Mouse (Mus musculus): ENCODE data around the gene Cep89. TPM values are rescaled to one million over a fixed set of nuclear protein-coding genes. Genes with fewer than 3 reads are reported as not detected.
A peak's percentile ranks its signal among the peaks of the same experiment; 100 is the strongest.

Cep89 gene
- total RNA-seq, 2 experiments from 2014 or later = 18.3 to 25.1 TPM

- TF ChIP-seq CTCF (IDR thresholded peaks at IDR 0.05) = no peak
- no peak overlapping the region for H3K4me3 ChIP-seq
- H3K27ac ChIP-seq = no peak overlapping the region
- intact Hi-C loops (cut with DNase I) = no loop called here
- DNase-seq (ENCODE audit: extremely low spot score in 1 of 2, low spot score in 2 of 2) = no peak
Observed at GRCm38 (mm10) chr7:35365161-35365910, 31.5 kb upstream of the Cep89 start.

DNA sequence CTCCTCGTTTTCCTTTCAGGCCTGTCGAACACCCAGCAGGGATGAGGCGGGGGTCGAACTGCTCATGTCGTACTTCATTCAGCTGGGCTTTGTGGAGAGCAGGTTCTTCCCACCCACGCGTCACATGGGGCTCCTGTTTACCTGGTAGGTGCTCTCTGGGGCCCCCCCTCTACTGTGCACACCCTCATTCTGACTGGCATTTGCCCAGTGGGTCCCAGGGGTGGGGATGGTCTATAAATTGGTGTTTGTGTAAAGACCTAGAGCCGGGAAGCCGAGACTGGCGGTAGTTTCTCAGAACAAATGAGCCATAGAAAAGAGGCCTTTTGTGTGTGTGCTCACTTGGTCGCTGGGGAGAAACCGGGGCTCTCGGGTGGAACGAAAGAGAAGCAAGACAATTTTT is 25.7 kb upstream of the Cep89 start:
- DNase-seq (ENCODE audit: extremely low spot score in 1 of 2, low spot score in 2 of 2) = no peak

GRCm38 (mm10) chr7:35372483-35373017 is 24.3 kb upstream of the Cep89 start:
- intact Hi-C loops (cut with DNase I) = no loop called here
- Histone ChIP-seq H3K27ac (no peak overlapping the region), H3K4me3 (no peak overlapping the region)
- DNase-seq (ENCODE audit: extremely low spot score in 1 of 2, low spot score in 2 of 2) = no peak
- TF ChIP-seq CTCF (IDR thresholded peaks at IDR 0.05) = no peak

More for the DNA sequence above, 25.7 kb upstream of the Cep89 start:
- Histone ChIP-seq H3K4me3 (no peak overlapping the region), H3K27ac (no peak overlapping the region)
- intact Hi-C loops (cut with DNase I) = no loop called here
- no peak for TF ChIP-seq CTCF (IDR thresholded peaks at IDR 0.05)

- H3K4me3 ChIP-seq = no peak overlapping the region
- intact Hi-C loops (cut with DNase I) = no loop called here
- no peak overlapping the region for H3K27ac ChIP-seq
- no peak for TF ChIP-seq CTCF (IDR thresholded peaks at IDR 0.05)
- no peak for DNase-seq (ENCODE audit: extremely low spot score in 1 of 2, low spot score in 2 of 2)
Observed at GRCm38 (mm10) chr7:35373146-35373989, 23.5 kb upstream of the Cep89 start.

DNA sequence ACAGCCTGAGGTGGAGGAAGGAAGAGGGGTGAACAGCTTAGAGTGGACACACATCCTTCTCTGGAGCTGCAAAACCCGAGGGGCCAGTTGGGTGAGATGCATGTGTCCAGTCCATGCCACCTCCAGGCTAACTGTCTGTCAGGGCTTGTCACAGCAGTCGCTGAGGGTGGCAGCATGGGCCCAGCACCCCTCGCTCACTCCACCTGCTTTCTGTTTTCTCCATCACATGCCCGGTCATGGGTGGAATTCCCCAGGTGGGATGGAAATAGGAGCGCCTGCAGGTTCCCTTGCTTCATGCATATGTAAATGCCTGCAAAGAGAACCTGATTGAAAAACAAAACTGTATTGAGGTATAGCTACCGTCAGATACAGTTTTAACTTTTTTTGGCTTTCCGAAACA is 22.6 kb upstream of the Cep89 start:
- no peak for TF ChIP-seq CTCF (IDR thresholded peaks at IDR 0.05)
- no peak overlapping the region for H3K4me3 ChIP-seq
- intact Hi-C loops (cut with DNase I) = no loop called here

DNA sequence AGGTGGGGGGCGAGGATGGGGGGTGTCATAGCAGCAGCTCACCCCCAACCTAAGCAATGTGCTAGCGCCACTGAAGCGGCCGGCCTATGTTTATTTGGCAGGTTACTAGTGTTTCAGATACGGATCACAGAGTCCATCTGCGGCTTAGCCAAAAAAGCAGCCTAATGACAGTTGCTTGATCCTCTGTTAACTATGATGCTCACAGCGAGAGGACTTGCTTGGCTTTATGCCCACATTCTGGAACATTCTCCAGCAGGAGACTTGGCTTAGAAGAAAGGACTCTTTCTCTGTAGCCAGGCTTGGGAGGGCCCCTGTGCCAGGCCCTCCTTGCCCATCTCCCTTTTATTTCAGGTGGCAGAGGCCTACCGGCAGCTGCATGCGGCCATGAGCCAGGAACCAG is 20.2 kb upstream of the Cep89 start:
- no peak for TF ChIP-seq CTCF (IDR thresholded peaks at IDR 0.05)
- H3K4me3 ChIP-seq = no peak overlapping the region
- intact Hi-C loops (cut with DNase I) = no loop called here
- H3K27ac ChIP-seq = no peak overlapping the region
- no peak for DNase-seq (ENCODE audit: extremely low spot score in 1 of 2, low spot score in 2 of 2)

More for the DNA sequence above, 22.6 kb upstream of the Cep89 start:
- no peak overlapping the region for H3K27ac ChIP-seq
- DNase-seq (ENCODE audit: extremely low spot score in 1 of 2, low spot score in 2 of 2) = no peak

GRCm38 (mm10) chr7:35379492-35380119 is 17.2 kb upstream of the Cep89 start:
- intact Hi-C loops (cut with DNase I) = no loop called here
- Histone ChIP-seq H3K27ac (no peak overlapping the region), H3K4me3 (no peak overlapping the region)
- TF ChIP-seq CTCF (IDR thresholded peaks at IDR 0.05) = no peak
- no peak for DNase-seq (ENCODE audit: extremely low spot score in 1 of 2, low spot score in 2 of 2)

GRCm38 (mm10) chr7:35380351-35380750 is 16.5 kb upstream of the Cep89 start:
- DNase-seq (ENCODE audit: extremely low spot score in 1 of 2, low spot score in 2 of 2) = no peak
- H3K4me3 ChIP-seq = no peak overlapping the region
- intact Hi-C loops (cut with DNase I) = no loop called here
- no peak overlapping the region for H3K27ac ChIP-seq
- no peak for TF ChIP-seq CTCF (IDR thresholded peaks at IDR 0.05)

GRCm38 (mm10) chr7:35381861-35382260 is 15.0 kb upstream of the Cep89 start:
- Histone ChIP-seq H3K4me3 (no peak overlapping the region), H3K27ac (no peak overlapping the region)
- no peak for TF ChIP-seq CTCF (IDR thresholded peaks at IDR 0.05)
- intact Hi-C loops (cut with DNase I) = no loop called here
- DNase-seq (ENCODE audit: extremely low spot score in 1 of 2, low spot score in 2 of 2) = no peak

GRCm38 (mm10) chr7:35382706-35383353 is 14.0 kb upstream of the Cep89 start:
- TF ChIP-seq CTCF (IDR thresholded peaks at IDR 0.05) = no peak
- DNase-seq (ENCODE audit: extremely low spot score in 1 of 2, low spot score in 2 of 2) = no peak
- Histone ChIP-seq H3K27ac (no peak overlapping the region), H3K4me3 (no peak overlapping the region)
- intact Hi-C loops (cut with DNase I) = no loop called here

GRCm38 (mm10) chr7:35386525-35386952 is 10.3 kb upstream of the Cep89 start:
- Histone ChIP-seq H3K4me3 (no peak overlapping the region), H3K27ac (no peak overlapping the region)
- intact Hi-C loops (cut with DNase I) = no loop called here
- DNase-seq (ENCODE audit: extremely low spot score in 1 of 2, low spot score in 2 of 2) = no peak
- TF ChIP-seq CTCF (IDR thresholded peaks at IDR 0.05) = peak; percentile 45
